Mouse (Mus musculus): ENCODE measurements at regions not wholly inside any gene's neighbourhood (a gene's known extent, or its start where the extent isn't known, plus 50 kb on each side); places are given as distances from the start of the nearest gene placed in this dataset.
A peak's percentile ranks its signal among the peaks of the same experiment; 100 is the strongest.

DNA sequence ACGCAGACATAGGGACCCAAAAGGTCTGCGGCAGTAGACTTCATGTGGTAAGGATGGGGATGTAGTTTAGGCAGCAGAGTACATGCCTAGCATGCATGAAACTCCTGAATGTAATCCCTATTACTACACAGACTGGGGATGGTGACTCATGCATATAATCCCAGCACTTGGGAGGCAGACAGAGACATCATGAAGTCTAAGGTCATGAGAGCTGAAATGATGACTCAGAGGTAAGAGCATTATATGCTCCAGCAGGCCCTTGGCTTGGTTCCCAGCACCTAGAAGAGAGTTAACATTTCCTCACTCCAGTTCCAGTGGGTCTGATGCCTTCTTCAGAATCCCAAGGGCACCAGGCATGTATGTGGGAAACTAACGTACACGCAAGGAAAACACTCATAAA is 412.2 kb downstream of the 1810013L24Rik start:
- 90% methylated on average over 4 of the region's 4 CpGs for WGBS
- no peaks in the 10 kb centered on the region for H3K9me3 ChIP-seq (replicated peaks; ENCODE audit: control insufficient read depth, low read length)
- H3K27ac ChIP-seq (replicated peaks; ENCODE audit: low read depth, low read length): no peak overlapping the region
- no peaks in the 10 kb centered on the region for H3K4me1 ChIP-seq (ENCODE audit: control insufficient read depth, insufficient read depth, low read length)
- ATAC-seq (replicated peaks; ENCODE audit: insufficient number of reproducible peaks, low FRiP score, low TSS enrichment, low read depth): no peak
- H3K27me3 ChIP-seq (ENCODE audit: control insufficient read depth, insufficient read depth, low read length): no peaks in the 10 kb centered on the region
- no peak overlapping the region for H3K4me2 ChIP-seq (ENCODE audit: low read depth, low read length)
- no peak overlapping the region for H3K9ac ChIP-seq (replicated peaks; ENCODE audit: low read length)
- H3K36me3 ChIP-seq (replicated peaks; ENCODE audit: control insufficient read depth, insufficient read depth, low read depth, low read length): no peaks in the 10 kb centered on the region
- no peak for DNase-seq (ENCODE audit: low spot score)
- no peak overlapping the region for H3K4me3 ChIP-seq (ENCODE audit: low read depth, low read length)

DNA sequence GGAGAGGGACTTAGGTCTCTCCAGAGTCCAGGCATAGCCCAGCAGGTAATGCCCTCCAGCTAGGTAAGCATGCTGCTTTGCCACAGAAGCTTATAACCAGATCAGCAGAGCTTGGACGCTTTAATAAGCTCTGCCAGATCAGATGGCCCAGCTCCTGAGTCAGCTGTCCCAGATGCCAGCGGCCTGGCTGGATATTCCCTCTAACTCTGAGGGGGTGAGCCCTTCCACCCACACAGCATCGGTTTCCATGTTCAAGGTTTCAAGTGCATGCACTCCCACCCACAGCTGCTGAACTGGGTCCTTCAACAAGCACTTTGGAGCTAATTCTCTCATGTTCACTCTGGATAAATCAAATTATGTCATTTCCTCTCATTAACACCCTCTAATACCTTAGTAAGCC is 417.3 kb downstream of the 1810013L24Rik start:
- 55% methylated on average over 3 of the region's 3 CpGs for WGBS
- ATAC-seq (replicated peaks; ENCODE audit: insufficient number of reproducible peaks, low FRiP score, low TSS enrichment, low read depth) (no peak), DNase-seq (ENCODE audit: low spot score) (peak; percentile 9)
- no peak overlapping the region for H3K27ac ChIP-seq (replicated peaks; ENCODE audit: low read depth, low read length)
- no peak overlapping the region for H3K9ac ChIP-seq (replicated peaks; ENCODE audit: low read length)
- no peak overlapping the region for H3K4me3 ChIP-seq (ENCODE audit: low read depth, low read length)
- no peaks in the 10 kb centered on the region for H3K4me1 ChIP-seq (ENCODE audit: control insufficient read depth, insufficient read depth, low read length)
- H3K9me3 ChIP-seq (replicated peaks; ENCODE audit: control insufficient read depth, low read length): no peaks in the 10 kb centered on the region
- no peaks in the 10 kb centered on the region for H3K27me3 ChIP-seq (ENCODE audit: control insufficient read depth, insufficient read depth, low read length)
- no peak overlapping the region for H3K4me2 ChIP-seq (ENCODE audit: low read depth, low read length)
- H3K36me3 ChIP-seq (replicated peaks; ENCODE audit: control insufficient read depth, insufficient read depth, low read depth, low read length): no peaks in the 10 kb centered on the region

DNA sequence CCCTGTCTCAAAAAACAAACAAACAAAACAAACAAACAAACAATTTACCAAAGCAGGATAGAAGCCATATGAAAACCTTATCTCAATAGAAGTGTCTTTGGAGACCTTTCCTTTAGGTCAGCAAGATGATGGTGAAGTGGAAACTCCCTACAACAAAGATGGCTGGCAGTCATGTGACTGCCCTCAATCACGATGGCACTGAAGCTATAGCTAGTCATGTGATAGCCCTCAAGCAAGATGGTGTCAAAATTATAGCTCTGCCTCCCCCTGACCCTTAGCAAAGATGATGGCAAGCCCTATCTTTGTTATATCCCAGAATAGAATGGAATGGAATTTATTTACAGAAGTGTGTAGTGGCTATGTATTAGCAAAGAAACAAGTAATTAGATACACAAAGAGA is 423.2 kb downstream of the 1810013L24Rik start:
- Histone ChIP-seq H3K9me3 (replicated peaks; ENCODE audit: control insufficient read depth, low read length) (no peaks in the 10 kb centered on the region), H3K27ac (replicated peaks; ENCODE audit: low read depth, low read length) (no peak overlapping the region), H3K4me1 (ENCODE audit: control insufficient read depth, insufficient read depth, low read length) (no peaks in the 10 kb centered on the region), H3K36me3 (replicated peaks; ENCODE audit: control insufficient read depth, insufficient read depth, low read depth, low read length) (no peaks in the 10 kb centered on the region), H3K4me3 (ENCODE audit: low read depth, low read length) (no peak overlapping the region), H3K27me3 (ENCODE audit: control insufficient read depth, insufficient read depth, low read length) (no peaks in the 10 kb centered on the region), H3K9ac (replicated peaks; ENCODE audit: low read length) (no peak overlapping the region), H3K4me2 (ENCODE audit: low read depth, low read length) (no peak overlapping the region)
- WGBS: 70% methylated on average over 1 of the region's 1 CpGs
- DNase-seq (ENCODE audit: low spot score) (no peak), ATAC-seq (replicated peaks; ENCODE audit: insufficient number of reproducible peaks, low FRiP score, low TSS enrichment, low read depth) (no peak)

DNA sequence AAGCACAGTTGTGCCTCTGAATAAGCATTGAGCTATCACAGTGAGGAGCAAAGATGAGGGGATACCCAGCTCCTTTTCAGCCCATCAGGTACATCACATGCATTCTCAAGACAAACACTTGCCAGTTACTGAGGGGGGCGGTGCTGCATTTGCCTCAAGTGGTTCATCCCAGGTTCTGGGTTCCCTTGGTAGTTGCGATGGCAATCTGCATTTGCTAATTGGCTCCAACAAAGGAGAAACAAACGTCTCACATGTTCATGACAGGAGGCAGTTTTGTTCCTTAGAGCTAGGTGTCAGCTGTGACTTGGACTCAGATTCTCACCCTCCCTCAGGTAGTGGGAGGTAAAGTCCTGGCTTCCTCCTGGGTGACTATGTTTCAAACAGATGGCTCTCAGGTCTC is 425.5 kb downstream of the 1810013L24Rik start:
- H3K36me3 ChIP-seq (replicated peaks; ENCODE audit: control insufficient read depth, insufficient read depth, low read depth, low read length): no peaks in the 10 kb centered on the region
- no peaks in the 10 kb centered on the region for H3K27me3 ChIP-seq (ENCODE audit: control insufficient read depth, insufficient read depth, low read length)
- no peak overlapping the region for H3K4me2 ChIP-seq (ENCODE audit: low read depth, low read length)
- ATAC-seq (replicated peaks; ENCODE audit: insufficient number of reproducible peaks, low FRiP score, low TSS enrichment, low read depth) (no peak), DNase-seq (ENCODE audit: low spot score) (no peak)
- no peaks in the 10 kb centered on the region for H3K9me3 ChIP-seq (replicated peaks; ENCODE audit: control insufficient read depth, low read length)
- 69% methylated on average over 3 of the region's 3 CpGs for WGBS
- no peak overlapping the region for H3K9ac ChIP-seq (replicated peaks; ENCODE audit: low read length)
- H3K4me1 ChIP-seq (ENCODE audit: control insufficient read depth, insufficient read depth, low read length): no peaks in the 10 kb centered on the region
- no peak overlapping the region for H3K27ac ChIP-seq (replicated peaks; ENCODE audit: low read depth, low read length)
- H3K4me3 ChIP-seq (ENCODE audit: low read depth, low read length): no peak overlapping the region

DNA sequence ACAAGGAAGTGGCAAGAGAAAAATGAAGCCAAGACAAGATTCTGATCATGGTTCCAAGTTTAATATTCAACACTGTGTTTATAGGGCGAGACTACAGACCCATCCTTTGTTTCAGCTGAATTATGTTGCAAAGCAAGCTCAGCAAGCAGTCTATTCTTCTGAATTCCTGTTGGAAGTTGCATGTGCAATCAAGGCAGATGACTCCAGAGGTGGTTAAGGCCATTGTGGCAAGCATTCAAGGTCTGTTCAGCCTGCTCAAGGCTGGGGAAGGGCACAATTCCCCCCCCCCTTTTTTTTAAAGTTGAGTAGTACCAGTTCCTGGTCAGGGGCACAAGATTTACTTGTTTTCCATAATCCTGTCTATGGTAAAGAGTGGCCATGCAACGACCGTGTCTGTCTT is 431.1 kb downstream of the 1810013L24Rik start:
- H3K9me3 ChIP-seq (replicated peaks; ENCODE audit: control insufficient read depth, low read length): no peaks in the 10 kb centered on the region
- 88% methylated on average over 3 of the region's 3 CpGs for WGBS

DNA sequence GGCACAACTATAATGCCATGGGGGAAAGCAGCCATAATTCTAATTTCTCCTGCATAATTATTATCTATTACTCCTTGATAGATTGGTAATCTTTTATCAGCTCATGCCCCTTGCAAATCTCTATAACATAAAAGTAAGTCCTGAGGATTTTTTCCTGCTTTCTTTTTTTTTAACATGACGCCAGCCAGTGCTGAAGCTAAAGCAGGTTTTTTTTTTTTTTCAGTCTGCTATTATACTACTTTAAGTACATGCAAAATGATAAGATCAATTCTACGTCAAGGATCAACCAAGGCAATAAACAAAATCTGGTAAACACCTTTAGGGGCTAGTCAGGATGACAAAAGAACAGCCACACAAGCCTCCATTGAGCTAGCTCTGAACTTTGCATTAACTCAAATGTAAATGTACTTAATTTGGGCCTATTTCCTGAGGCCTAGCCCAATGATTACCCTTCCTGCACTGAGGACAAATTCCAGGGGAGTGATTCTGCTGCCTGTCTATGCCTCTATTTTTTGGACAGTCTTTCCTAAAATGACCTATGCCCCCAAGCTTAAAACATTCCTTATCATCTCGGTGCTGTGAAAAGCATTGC is 434.8 kb downstream of the 1810013L24Rik start:
- 29% methylated on average over 3 of the region's 3 CpGs for WGBS
- no peaks in the 10 kb centered on the region for H3K27me3 ChIP-seq (ENCODE audit: control insufficient read depth, insufficient read depth, low read length)
- ATAC-seq (replicated peaks; ENCODE audit: insufficient number of reproducible peaks, low FRiP score, low TSS enrichment, low read depth) (no peak), DNase-seq (ENCODE audit: low spot score) (no peak)
- no peak overlapping the region for H3K9ac ChIP-seq (replicated peaks; ENCODE audit: low read length)
- no peak overlapping the region for H3K27ac ChIP-seq (replicated peaks; ENCODE audit: low read depth, low read length)
- no peaks in the 10 kb centered on the region for H3K9me3 ChIP-seq (replicated peaks; ENCODE audit: control insufficient read depth, low read length)
- H3K4me3 ChIP-seq (ENCODE audit: low read depth, low read length): no peak overlapping the region
- H3K36me3 ChIP-seq (replicated peaks; ENCODE audit: control insufficient read depth, insufficient read depth, low read depth, low read length): no peaks in the 10 kb centered on the region
- no peaks in the 10 kb centered on the region for H3K4me1 ChIP-seq (ENCODE audit: control insufficient read depth, insufficient read depth, low read length)
- H3K4me2 ChIP-seq (ENCODE audit: low read depth, low read length): no peak overlapping the region

More for the DNA sequence above, 431.1 kb downstream of the 1810013L24Rik start:
- no peak for ATAC-seq (replicated peaks; ENCODE audit: insufficient number of reproducible peaks, low FRiP score, low TSS enrichment, low read depth)
- Histone ChIP-seq H3K4me2 (ENCODE audit: low read depth, low read length) (no peak overlapping the region), H3K36me3 (replicated peaks; ENCODE audit: control insufficient read depth, insufficient read depth, low read depth, low read length) (no peaks in the 10 kb centered on the region), H3K27ac (replicated peaks; ENCODE audit: low read depth, low read length) (no peak overlapping the region), H3K4me3 (ENCODE audit: low read depth, low read length) (no peak overlapping the region), H3K9ac (replicated peaks; ENCODE audit: low read length) (no peak overlapping the region), H3K27me3 (ENCODE audit: control insufficient read depth, insufficient read depth, low read length) (no peaks in the 10 kb centered on the region), H3K4me1 (ENCODE audit: control insufficient read depth, insufficient read depth, low read length) (no peaks in the 10 kb centered on the region)
- no peak for DNase-seq (ENCODE audit: low spot score)

DNA sequence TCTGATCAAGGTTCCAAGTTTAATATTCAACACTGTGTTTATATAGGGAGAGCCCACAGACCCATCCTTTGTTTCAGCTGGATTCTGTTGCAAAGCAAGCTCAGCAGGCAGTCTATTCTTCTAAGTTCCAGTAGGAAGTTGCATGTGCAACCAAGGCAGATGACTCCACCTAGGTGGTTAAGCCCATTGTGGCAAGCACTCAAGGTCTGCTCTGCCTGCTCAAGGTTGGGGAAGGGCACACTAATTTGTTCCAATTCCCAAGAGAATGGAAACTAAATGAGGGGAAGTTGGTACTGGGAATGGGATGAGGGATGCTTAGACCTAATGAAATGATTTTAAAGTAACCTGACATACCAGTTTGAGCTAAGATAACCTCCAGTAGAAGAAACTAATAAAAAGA is 437.3 kb downstream of the 1810013L24Rik start:
- no peaks in the 10 kb centered on the region for H3K27me3 ChIP-seq (ENCODE audit: control insufficient read depth, insufficient read depth, low read length)
- DNase-seq (ENCODE audit: low spot score): no peak
- no peak overlapping the region for H3K4me3 ChIP-seq (ENCODE audit: low read depth, low read length)
- H3K9me3 ChIP-seq (replicated peaks; ENCODE audit: control insufficient read depth, low read length): no peaks in the 10 kb centered on the region
- no peak overlapping the region for H3K4me2 ChIP-seq (ENCODE audit: low read depth, low read length)
- no peaks in the 10 kb centered on the region for H3K36me3 ChIP-seq (replicated peaks; ENCODE audit: control insufficient read depth, insufficient read depth, low read depth, low read length)
- no peak for ATAC-seq (replicated peaks; ENCODE audit: insufficient number of reproducible peaks, low FRiP score, low TSS enrichment, low read depth)
- no peak overlapping the region for H3K27ac ChIP-seq (replicated peaks; ENCODE audit: low read depth, low read length)
- no peak overlapping the region for H3K9ac ChIP-seq (replicated peaks; ENCODE audit: low read length)
- no peaks in the 10 kb centered on the region for H3K4me1 ChIP-seq (ENCODE audit: control insufficient read depth, insufficient read depth, low read length)

DNA sequence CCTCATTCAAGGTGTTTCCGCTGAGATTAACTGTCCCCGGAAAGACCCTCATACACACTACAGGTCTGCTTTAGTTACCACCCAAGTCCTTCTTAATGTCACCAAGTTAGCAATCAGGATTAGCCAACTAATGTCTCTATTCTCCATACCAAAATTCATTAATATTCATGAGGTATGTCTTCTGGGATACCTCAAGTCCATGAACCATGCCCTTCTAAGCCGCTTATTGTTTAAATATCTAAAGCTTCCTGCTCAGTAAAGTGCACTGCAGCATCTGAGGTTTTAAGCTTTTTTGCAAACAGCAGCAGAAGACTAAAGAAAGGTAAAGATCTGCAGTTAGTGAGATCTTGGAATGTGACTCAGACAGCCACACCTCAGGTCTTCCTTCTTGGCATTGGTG is 440.2 kb downstream of the 1810013L24Rik start:
- no peaks in the 10 kb centered on the region for H3K9me3 ChIP-seq (replicated peaks; ENCODE audit: control insufficient read depth, low read length)
- no peak for DNase-seq (ENCODE audit: low spot score)
- no peak overlapping the region for H3K9ac ChIP-seq (replicated peaks; ENCODE audit: low read length)
- no peak overlapping the region for H3K4me3 ChIP-seq (ENCODE audit: low read depth, low read length)
- no peak for ATAC-seq (replicated peaks; ENCODE audit: insufficient number of reproducible peaks, low FRiP score, low TSS enrichment, low read depth)
- H3K4me2 ChIP-seq (ENCODE audit: low read depth, low read length): no peak overlapping the region
- H3K36me3 ChIP-seq (replicated peaks; ENCODE audit: control insufficient read depth, insufficient read depth, low read depth, low read length): no peaks in the 10 kb centered on the region
- no peaks in the 10 kb centered on the region for H3K4me1 ChIP-seq (ENCODE audit: control insufficient read depth, insufficient read depth, low read length)
- 90% methylated on average over 3 of the region's 3 CpGs for WGBS
- no peak overlapping the region for H3K27ac ChIP-seq (replicated peaks; ENCODE audit: low read depth, low read length)
- no peaks in the 10 kb centered on the region for H3K27me3 ChIP-seq (ENCODE audit: control insufficient read depth, insufficient read depth, low read length)
